Mouse (Mus musculus) forebrain, embryonic 16.5 days (tissue): ENCODE results near the gene Casp6. TPM values are rescaled to one million over a fixed set of nuclear protein-coding genes. Genes with fewer than 3 reads are reported as not detected.

Experiments used
- ATAC-seq: fragments of 200-750 bp; cut with Nextera tagmentation; 2 replicates; pipeline ENCODE4 v1.8.0; 2017; ENCODE audit warnings: mild to moderate bottlenecking, moderate library complexity
- H3K27ac ChIP-seq: fragments of 300-500 bp; sonication (generic); 2 replicates; pipeline ENCODE4 v1.5.1; 2014; ENCODE audit warnings: low read length, control low read depth
- H3K27me3 ChIP-seq: fragments of 300-500 bp; sonication (generic); replicated peaks from 2 replicates; pipeline ENCODE4 v1.6.1; 2014; ENCODE audit warnings: low read length; ENCODE audit not compliant: control insufficient read depth, insufficient read depth
- H3K36me3 ChIP-seq: fragments of 300-500 bp; sonication (generic); 2 replicates; pipeline ENCODE4 v1.6.1; 2014; ENCODE audit not compliant: control insufficient read depth, insufficient read depth
- H3K4me1 ChIP-seq: fragments of 300-500 bp; sonication (generic); replicated peaks from 2 replicates; pipeline ENCODE4 v1.6.1; 2014; ENCODE audit warnings: low read length; ENCODE audit not compliant: control insufficient read depth, insufficient read depth
- H3K4me2 ChIP-seq: fragments of 300-500 bp; sonication (generic); 2 replicates; pipeline ENCODE4 v1.6.1; 2014; ENCODE audit warnings: mild to moderate bottlenecking, low read length, control low read depth
- H3K4me3 ChIP-seq: fragments of 300-500 bp; sonication (generic); replicated peaks from 2 replicates; pipeline ENCODE4 v1.5.1; 2014; ENCODE audit warnings: mild to moderate bottlenecking, low read length, control low read depth
- H3K9ac ChIP-seq: fragments of 300-500 bp; sonication (generic); replicated peaks from 2 replicates; pipeline ENCODE4 v1.6.1; 2014; ENCODE audit warnings: low read depth, low read length, control low read depth
- H3K9me3 ChIP-seq: fragments of 300-500 bp; sonication (generic); 2 replicates; pipeline ENCODE4 v1.6.1; 2016; ENCODE audit warnings: low read length; ENCODE audit not compliant: control insufficient read depth
- WGBS: fragments of 180-500 bp; shearing (Covaris S2); extraction: QIAGEN DNeasy Blood & Tissue Kit; methylation state at CpG from one replicate; pipeline ENCODE4 v1.1.7; 2014; 5-methylcytosine and 5-hydroxymethylcytosine counted together
- polyA plus RNA-seq: library from polyadenylated mRNA; unstranded; fragments of >200 nt; fragmentation: Nextera tagmentation; extraction: Ambion mirVana; gene quantifications from 2 replicates; pipeline ENCODE4 v1.2.1, GENCODE M21; 2015

Casp6 gene
- polyA plus RNA-seq, 1 experiment from 2014 or later = 27.4 TPM

DNA sequence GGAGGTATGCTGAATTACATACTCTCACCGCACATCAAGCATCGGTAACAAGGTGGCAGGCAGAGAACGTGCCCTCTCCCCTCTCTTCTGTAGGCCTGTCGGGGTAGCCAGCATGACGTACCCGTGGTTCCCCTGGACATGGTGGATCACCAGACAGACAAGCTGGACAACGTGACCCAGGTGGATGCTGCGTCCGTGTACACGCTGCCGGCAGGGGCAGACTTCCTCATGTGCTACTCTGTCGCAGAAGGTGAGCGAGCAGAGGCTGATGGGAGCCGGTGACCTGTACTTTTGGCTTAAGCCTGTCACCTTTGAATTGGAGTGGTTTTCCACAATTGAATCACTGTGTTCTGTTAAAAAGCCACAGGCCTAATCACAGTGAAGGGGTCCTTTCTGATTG, 10.8 kb downstream of the Casp6 start:
- H3K27me3 ChIP-seq = no peaks in the 10 kb centered on the region
- H3K9ac ChIP-seq = no peak overlapping the region
- WGBS = 92% methylated on average over 14 of the region's 14 CpGs
- H3K9me3 ChIP-seq = no peaks in the 10 kb centered on the region
- ATAC-seq = no peak
- no peaks in the 10 kb centered on the region for H3K4me1 ChIP-seq
- no peak overlapping the region for H3K27ac ChIP-seq
- no peak overlapping the region for H3K4me3 ChIP-seq
- H3K4me2 ChIP-seq = no peak overlapping the region
- peaks cover 7% of the 10 kb centered on the region; the same call in 1 of the 2 replicates for H3K36me3 ChIP-seq

DNA sequence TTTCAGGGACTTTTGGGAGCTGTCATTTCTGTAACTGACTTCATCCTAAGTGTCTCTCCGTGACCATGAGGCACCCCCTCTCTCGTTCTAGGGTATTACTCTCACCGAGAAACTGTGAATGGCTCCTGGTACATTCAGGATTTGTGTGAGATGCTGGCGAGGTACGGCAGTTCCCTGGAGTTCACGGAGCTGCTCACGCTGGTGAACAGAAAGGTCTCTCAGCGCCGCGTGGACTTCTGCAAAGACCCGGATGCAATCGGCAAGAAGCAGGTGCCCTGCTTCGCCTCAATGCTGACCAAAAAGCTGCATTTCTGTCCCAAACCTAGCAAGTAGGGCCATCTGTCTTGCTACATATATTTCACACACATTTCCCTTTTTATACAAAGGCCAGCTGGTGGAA, 12.0 kb downstream of the Casp6 start:
- no peak for ATAC-seq
- WGBS = 94% methylated on average over 13 of the region's 13 CpGs
- no peak overlapping the region for H3K4me2 ChIP-seq

GRCm38 (mm10) chr3:129917424-129917823, 16.2 kb downstream of the Casp6 start:
- WGBS = 86% methylated on average over 3 of the region's 3 CpGs
- Histone ChIP-seq H3K4me1 (0 out of 2 replicates have a peak, but pooled peaks cover 3% of the 10 kb centered on the region), H3K4me2 (no peak overlapping the region), H3K9me3 (no peaks in the 10 kb centered on the region), H3K36me3 (no peaks in the 10 kb centered on the region), H3K27me3 (no peaks in the 10 kb centered on the region), H3K4me3 (no peak overlapping the region), H3K9ac (no peak overlapping the region), H3K27ac (no peak overlapping the region)
- no peak for ATAC-seq

More for the DNA sequence above, 12.0 kb downstream of the Casp6 start:
- Histone ChIP-seq H3K4me3 (no peak overlapping the region), H3K36me3 (peaks cover 7% of the 10 kb centered on the region; the same call in 1 of the 2 replicates), H3K27me3 (no peaks in the 10 kb centered on the region), H3K9me3 (no peaks in the 10 kb centered on the region), H3K9ac (no peak overlapping the region), H3K4me1 (0 out of 2 replicates have a peak, but pooled peaks cover under 1% of the 10 kb centered on the region), H3K27ac (no peak overlapping the region)

- peak; percentile 90 for ATAC-seq
- Histone ChIP-seq H3K4me1 (0 out of 2 replicates have a peak, but pooled peaks cover 3% of the 10 kb centered on the region), H3K36me3 (no peaks in the 10 kb centered on the region), H3K9ac (no peak overlapping the region), H3K27me3 (no peaks in the 10 kb centered on the region), H3K4me2 (no peak overlapping the region), H3K4me3 (no peak overlapping the region), H3K9me3 (no peaks in the 10 kb centered on the region), H3K27ac (no peak overlapping the region)
- 8% methylated on average over 13 of the region's 13 CpGs for WGBS
These were observed 17.2 kb downstream of the Casp6 start for GRCm38 (mm10) chr3:129918434-129918833.

GRCm38 (mm10) chr3:129923581-129923980, 22.4 kb downstream of the Casp6 start:
- Histone ChIP-seq H3K27ac (no peak overlapping the region), H3K27me3 (no peaks in the 10 kb centered on the region), H3K4me2 (no peak overlapping the region), H3K4me1 (no peaks in the 10 kb centered on the region), H3K9me3 (no peaks in the 10 kb centered on the region), H3K9ac (no peak overlapping the region), H3K36me3 (no peaks in the 10 kb centered on the region), H3K4me3 (no peak overlapping the region)
- ATAC-seq = no peak
- WGBS = 91% methylated on average over 7 of the region's 7 CpGs

- Histone ChIP-seq H3K9ac (no peak overlapping the region), H3K27ac (no peak overlapping the region), H3K4me3 (no peak overlapping the region), H3K4me1 (no peaks in the 10 kb centered on the region), H3K27me3 (no peaks in the 10 kb centered on the region), H3K9me3 (no peaks in the 10 kb centered on the region), H3K36me3 (no peaks in the 10 kb centered on the region), H3K4me2 (no peak overlapping the region)
- WGBS = 96% methylated on average over 3 of the region's 3 CpGs
- ATAC-seq = no peak
These were observed 24.6 kb downstream of the Casp6 start for GRCm38 (mm10) chr3:129925861-129926260.

- 78% methylated on average over 6 of the region's 6 CpGs for WGBS
- no peaks in the 10 kb centered on the region for H3K9me3 ChIP-seq
- no peak for ATAC-seq
- H3K4me1 ChIP-seq = no peaks in the 10 kb centered on the region
- H3K4me2 ChIP-seq = no peak overlapping the region
- H3K4me3 ChIP-seq = no peak overlapping the region
- H3K9ac ChIP-seq = no peak overlapping the region
- no peak overlapping the region for H3K27ac ChIP-seq
- H3K36me3 ChIP-seq = no peaks in the 10 kb centered on the region
- no peaks in the 10 kb centered on the region for H3K27me3 ChIP-seq
These were observed 29.1 kb downstream of the Casp6 start for GRCm38 (mm10) chr3:129930213-129930778.

DNA sequence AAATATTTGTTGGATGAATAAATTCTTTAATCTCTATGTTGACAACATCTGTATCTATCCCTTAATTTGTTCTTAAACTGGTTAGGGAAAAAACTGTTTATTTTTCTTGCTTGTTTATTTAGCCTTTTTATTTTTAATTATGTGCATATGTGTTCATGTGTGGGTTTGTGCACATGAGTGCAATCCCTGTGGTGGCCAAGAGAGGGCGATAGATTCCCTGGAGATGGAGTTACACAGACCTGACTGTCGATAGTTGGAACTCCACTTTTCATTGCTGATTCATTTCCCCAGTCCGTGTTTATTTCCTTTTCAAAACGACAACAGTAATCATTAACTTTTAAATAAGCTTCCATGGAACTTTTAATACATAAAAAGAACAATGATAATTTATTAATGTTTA, 31.2 kb downstream of the Casp6 start:
- Histone ChIP-seq H3K27ac (no peak overlapping the region), H3K4me2 (no peak overlapping the region), H3K4me1 (no peaks in the 10 kb centered on the region), H3K9me3 (no peaks in the 10 kb centered on the region), H3K9ac (no peak overlapping the region), H3K4me3 (no peak overlapping the region), H3K27me3 (no peaks in the 10 kb centered on the region), H3K36me3 (no peaks in the 10 kb centered on the region)
- WGBS = 55% methylated on average over 4 of the region's 4 CpGs
- no peak for ATAC-seq

- Histone ChIP-seq H3K27ac (no peak overlapping the region), H3K27me3 (no peaks in the 10 kb centered on the region), H3K9ac (no peak overlapping the region), H3K36me3 (no peaks in the 10 kb centered on the region), H3K4me3 (no peak overlapping the region), H3K9me3 (no peaks in the 10 kb centered on the region), H3K4me1 (no peaks in the 10 kb centered on the region), H3K4me2 (no peak overlapping the region)
- ATAC-seq = no peak
- WGBS = 20% methylated on average over 9 of the region's 9 CpGs
These were observed 35.3 kb downstream of the Casp6 start for GRCm38 (mm10) chr3:129936561-129936960.

GRCm38 (mm10) chr3:129937848-129938247, 36.6 kb downstream of the Casp6 start:
- Histone ChIP-seq H3K9me3 (no peaks in the 10 kb centered on the region), H3K4me2 (no peak overlapping the region), H3K4me3 (no peak overlapping the region), H3K27ac (no peak overlapping the region), H3K9ac (no peak overlapping the region), H3K4me1 (no peaks in the 10 kb centered on the region), H3K36me3 (no peaks in the 10 kb centered on the region), H3K27me3 (no peaks in the 10 kb centered on the region)
- 56% methylated on average over 3 of the region's 3 CpGs for WGBS
- ATAC-seq = no peak
